Mouse (Mus musculus) midbrain, embryonic 14.5 days (tissue): ENCODE data around the gene Asprv1. TPM values are rescaled to one million over a fixed set of nuclear protein-coding genes. Genes with fewer than 3 reads are reported as not detected.

Experiments
- ATAC-seq: fragments of 200-750 bp; cut with Nextera tagmentation; 2 replicates; pipeline ENCODE4 v1.8.0; 2017; ENCODE audit warnings: moderate number of reproducible peaks, moderate library complexity; ENCODE audit not compliant: low FRiP score, low TSS enrichment
- DNase-seq: peaks from one replicate; pipeline ENCODE4 v3.0.0-alpha.2; 2015
- H3K27ac ChIP-seq: fragments of 300-500 bp; sonication (generic); replicated peaks from 2 replicates; pipeline ENCODE4 v1.5.1; 2014; ENCODE audit warnings: mild to moderate bottlenecking, low read depth, low read length, moderate library complexity
- H3K27me3 ChIP-seq: fragments of 300-500 bp; sonication (generic); 2 replicates; pipeline ENCODE4 v1.6.1; 2014; ENCODE audit warnings: low read length, control low read depth, mixed read lengths; ENCODE audit not compliant: control insufficient read depth, insufficient read depth
- H3K36me3 ChIP-seq: fragments of 300-500 bp; sonication (generic); 2 replicates; pipeline ENCODE4 v1.6.1; 2014; ENCODE audit warnings: low read length, control low read depth; ENCODE audit not compliant: control insufficient read depth, insufficient read depth
- H3K4me1 ChIP-seq: fragments of 300-500 bp; sonication (generic); 2 replicates; pipeline ENCODE4 v1.6.1; 2014; ENCODE audit warnings: mild to moderate bottlenecking, antibody characterized with exemption, low read length, control low read depth; ENCODE audit not compliant: control insufficient read depth, insufficient read depth
- H3K4me2 ChIP-seq: fragments of 300-500 bp; sonication (generic); 2 replicates; pipeline ENCODE4 v1.6.1; 2014; ENCODE audit warnings: mild to moderate bottlenecking, low read length, moderate library complexity
- H3K4me3 ChIP-seq: fragments of 300-500 bp; sonication (generic); replicated peaks from 2 replicates; pipeline ENCODE4 v1.5.1; 2014; ENCODE audit warnings: low read depth, low read length
- H3K9ac ChIP-seq: fragments of 300-500 bp; sonication (generic); replicated peaks from 2 replicates; pipeline ENCODE4 v1.6.1; 2014; ENCODE audit warnings: mild to moderate bottlenecking, low read length, moderate library complexity
- H3K9me3 ChIP-seq: fragments of 300-500 bp; sonication (generic); 2 replicates; pipeline ENCODE4 v1.6.1; 2016; ENCODE audit warnings: low read length, control low read depth, mixed read lengths; ENCODE audit not compliant: control insufficient read depth
- WGBS: fragments of 180-500 bp; shearing (Covaris S2); extraction: QIAGEN DNeasy Blood & Tissue Kit; methylation state at CpG from one replicate; pipeline ENCODE4 v1.1.7; 2014; 5-methylcytosine and 5-hydroxymethylcytosine counted together
- polyA plus RNA-seq: library from polyadenylated mRNA; unstranded; fragments of >200 nt; fragmentation: Nextera tagmentation; extraction: Ambion mirVana; gene quantifications from 2 replicates; pipeline ENCODE4 v1.2.1, GENCODE M21; 2014

Asprv1 gene
- 0.76 and 0.92 TPM in 2 replicates for polyA plus RNA-seq

DNA sequence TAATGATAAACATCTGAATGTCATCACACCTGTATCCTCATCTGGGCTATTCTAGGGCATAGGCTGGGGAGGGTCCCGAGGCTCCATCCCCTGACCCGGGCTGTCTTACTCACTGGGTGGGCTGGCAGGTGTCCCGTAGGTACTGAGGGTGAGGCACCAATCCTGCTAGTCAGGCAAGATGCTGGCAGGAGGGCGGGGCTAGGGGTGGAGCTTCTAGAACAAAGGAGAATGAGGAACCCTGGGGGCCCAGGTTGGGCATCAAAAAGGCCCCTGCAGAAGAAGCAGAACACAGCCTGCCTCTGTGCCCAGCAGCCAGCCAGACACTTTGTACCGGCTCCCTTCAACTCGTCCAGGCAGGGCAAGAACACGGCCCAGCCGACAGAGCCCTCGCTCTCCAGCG lies at the start of gene Asprv1:
Gene Asprv1, plus strand, starts transcription at position 219 of the 400 bp plus-strand sequence.
- WGBS, result 49% methylated on average over 10 of the region's 10 CpGs
- Histone ChIP-seq H3K36me3 (no peaks in the 10 kb centered on the region), H3K9ac (no peak within 1 kb of the TSS), H3K9me3 (no peaks in the 10 kb centered on the region), H3K4me2 (no peak within 1 kb of the TSS), H3K4me3 (no peak within 1 kb of the TSS), H3K27ac (no peak within 1 kb of the TSS), H3K4me1 (no peaks in the 10 kb centered on the region), H3K27me3 (no peaks in the 10 kb centered on the region)
- DNase-seq (no peak), ATAC-seq (no peak)

DNA sequence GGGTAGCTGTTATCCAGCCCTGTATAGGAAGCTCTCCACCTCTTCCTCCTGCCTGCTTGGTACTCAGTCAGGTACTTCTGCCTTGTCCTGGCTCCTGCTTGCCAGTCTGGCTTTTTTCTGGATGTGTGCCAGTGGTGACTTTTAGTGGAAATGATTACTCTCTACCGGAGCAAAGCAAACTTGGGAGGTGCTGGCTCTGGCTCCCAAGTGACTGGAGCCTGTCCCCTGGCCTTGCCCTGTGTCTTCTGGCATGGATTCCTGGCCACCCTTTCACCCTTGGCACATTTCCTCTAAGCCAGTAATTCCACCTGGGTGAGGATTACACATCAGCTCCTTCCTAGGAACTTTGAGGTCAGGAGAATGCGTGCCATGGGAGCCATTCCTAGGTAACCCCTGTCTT lies 49.6 kb upstream of the Asprv1 start:
- H3K36me3 ChIP-seq, result no peaks in the 10 kb centered on the region
- WGBS, result 86% methylated on average over 2 of the region's 2 CpGs
- H3K27me3 ChIP-seq, result no peaks in the 10 kb centered on the region
- no peak for ATAC-seq
- H3K4me3 ChIP-seq, result no peak overlapping the region
- no peaks in the 10 kb centered on the region for H3K9me3 ChIP-seq
- H3K4me1 ChIP-seq, result no peaks in the 10 kb centered on the region
- H3K9ac ChIP-seq, result no peak overlapping the region
- H3K27ac ChIP-seq, result no peak overlapping the region
- DNase-seq, result no peak
- no peak overlapping the region for H3K4me2 ChIP-seq

DNA sequence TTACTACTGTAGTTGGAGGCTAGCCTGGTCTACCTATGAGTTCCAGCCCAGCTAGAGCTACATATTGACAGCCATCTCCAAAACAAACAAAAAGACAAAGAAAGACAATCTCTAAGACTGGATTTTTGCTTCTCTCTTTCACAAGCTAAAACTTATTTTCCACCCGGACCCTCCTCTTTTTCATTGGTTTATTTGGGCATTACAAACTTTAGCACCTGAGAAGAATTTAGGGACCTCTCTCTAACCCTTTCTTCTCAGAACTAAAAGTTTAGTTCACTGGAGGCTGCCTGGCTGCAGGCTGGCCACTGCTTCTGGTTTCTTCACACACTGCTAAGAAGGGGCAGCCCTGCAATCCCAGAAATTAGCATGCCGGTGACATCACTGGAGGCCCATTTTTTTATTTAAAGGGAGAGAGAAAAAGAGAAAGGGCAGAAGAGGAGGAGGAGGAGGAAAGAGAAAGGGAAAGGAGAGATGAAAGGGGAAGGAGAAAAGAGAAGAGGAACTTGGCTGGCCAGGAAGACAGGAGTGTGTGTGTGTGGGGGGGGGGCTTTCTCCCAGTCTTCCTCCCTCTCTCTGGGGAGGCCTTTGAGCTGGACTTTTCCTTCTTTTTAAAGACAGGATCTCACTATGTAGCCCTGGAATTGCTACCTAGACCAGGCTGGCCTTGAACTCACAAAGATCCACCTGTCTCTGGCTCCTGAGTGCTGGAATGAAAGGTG lies 48.7 kb upstream of the Asprv1 start:
- H3K9me3 ChIP-seq, result no peaks in the 10 kb centered on the region
- H3K4me1 ChIP-seq, result peaks cover 6% of the 10 kb centered on the region
- 59% methylated on average over 2 of the region's 2 CpGs for WGBS
- DNase-seq, result peak; percentile 29
- no peak overlapping the region for H3K4me2 ChIP-seq
- no peak overlapping the region for H3K27ac ChIP-seq
- H3K36me3 ChIP-seq, result no peaks in the 10 kb centered on the region
- H3K4me3 ChIP-seq, result no peak overlapping the region
- ATAC-seq, result no peak
- H3K9ac ChIP-seq, result no peak overlapping the region
- no peaks in the 10 kb centered on the region for H3K27me3 ChIP-seq

DNA sequence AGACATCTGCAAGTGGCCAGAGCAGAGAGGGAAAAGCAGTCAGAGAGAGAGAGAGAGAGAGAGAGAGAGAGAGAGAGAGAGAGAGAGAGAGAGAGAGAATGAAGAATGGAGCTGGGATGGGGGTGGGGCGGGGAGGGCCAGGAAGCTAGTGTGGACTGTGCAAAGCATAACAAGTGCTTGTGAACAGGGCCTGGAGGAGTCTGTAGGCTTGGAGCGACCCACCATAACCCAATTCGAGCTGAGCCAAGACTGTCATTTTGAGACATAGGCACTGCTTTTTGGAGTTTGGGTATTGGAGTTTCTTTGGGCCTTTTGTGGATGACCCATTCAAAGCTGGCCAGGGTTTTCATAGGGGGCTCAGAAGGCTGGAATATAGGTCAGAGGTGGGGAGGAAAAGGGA lies 48.0 kb upstream of the Asprv1 start:
- Histone ChIP-seq H3K4me1 (peaks cover 13% of the 10 kb centered on the region), H3K4me3 (no peak overlapping the region), H3K9ac (no peak overlapping the region), H3K27ac (no peak overlapping the region), H3K9me3 (no peaks in the 10 kb centered on the region), H3K4me2 (no peak overlapping the region), H3K27me3 (no peaks in the 10 kb centered on the region), H3K36me3 (no peaks in the 10 kb centered on the region)
- DNase-seq, result no peak
- ATAC-seq, result no peak
- 94% methylated on average over 3 of the region's 3 CpGs for WGBS

DNA sequence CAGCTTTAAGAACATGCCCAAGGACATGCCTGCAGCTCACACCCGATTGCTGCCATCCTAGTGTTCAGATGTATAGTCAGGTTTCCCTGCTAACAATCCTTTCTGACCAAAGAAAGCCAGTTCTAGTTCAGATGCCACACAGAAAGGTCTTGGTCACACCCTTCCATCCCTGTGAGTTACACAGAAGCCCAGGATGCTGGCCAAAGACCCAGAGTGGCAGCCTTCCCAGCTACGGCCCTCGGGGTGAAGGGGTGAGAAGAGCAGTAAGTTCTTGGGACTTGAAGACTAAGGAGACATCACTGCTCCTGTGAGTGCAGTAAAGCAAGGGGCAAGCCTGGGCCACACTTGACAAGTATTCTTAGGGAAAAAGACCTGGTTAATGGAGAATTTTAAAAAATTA lies 44.8 kb upstream of the Asprv1 start:
- no peak overlapping the region for H3K9ac ChIP-seq
- no peak overlapping the region for H3K4me2 ChIP-seq
- H3K9me3 ChIP-seq, result no peaks in the 10 kb centered on the region
- no peak overlapping the region for H3K4me3 ChIP-seq
- H3K27me3 ChIP-seq, result no peaks in the 10 kb centered on the region
- DNase-seq (no peak), ATAC-seq (no peak)
- no peaks in the 10 kb centered on the region for H3K36me3 ChIP-seq
- peaks cover 21% of the 10 kb centered on the region for H3K4me1 ChIP-seq
- H3K27ac ChIP-seq, result no peak overlapping the region
- WGBS, result 93% methylated on average over 3 of the region's 3 CpGs

DNA sequence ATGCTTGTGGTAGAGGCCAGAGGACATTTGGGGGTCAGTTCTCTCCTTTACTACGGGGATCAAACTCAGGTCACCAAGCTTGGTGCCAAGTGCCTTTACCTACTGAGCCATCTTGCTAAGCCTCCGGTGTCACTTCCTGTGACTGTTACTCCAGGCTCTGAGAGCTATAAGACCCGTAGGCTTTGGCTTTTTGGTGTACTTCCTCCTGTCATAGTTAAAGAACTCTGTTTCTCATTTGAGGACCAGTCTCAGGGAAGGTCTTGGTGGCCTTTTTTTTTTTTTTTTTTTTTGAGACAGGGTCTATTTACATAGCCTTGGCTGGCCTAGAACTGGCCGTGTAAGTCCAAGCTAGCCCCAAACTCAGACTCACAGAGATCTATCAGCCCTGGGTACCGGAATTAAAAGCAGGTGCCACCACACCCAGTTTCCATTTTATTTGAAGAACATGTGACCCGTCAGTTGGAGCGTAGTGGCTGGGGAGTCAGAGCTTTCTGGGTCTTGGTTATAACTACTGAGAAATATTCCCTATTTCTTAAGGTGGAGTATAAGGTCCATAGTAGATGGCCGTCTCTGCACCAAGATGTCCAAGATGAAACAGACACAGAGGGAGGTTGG lies 44.3 kb upstream of the Asprv1 start:
- Histone ChIP-seq H3K4me3 (no peak overlapping the region), H3K36me3 (no peaks in the 10 kb centered on the region), H3K4me2 (no peak overlapping the region; the same call in 1 of the 2 replicates), H3K27me3 (no peaks in the 10 kb centered on the region), H3K9me3 (no peaks in the 10 kb centered on the region), H3K9ac (no peak overlapping the region; the same call in 1 of the 2 replicates), H3K4me1 (peaks cover 21% of the 10 kb centered on the region), H3K27ac (peak overlapping the region; percentile 97)
- no peak for DNase-seq
- WGBS, result 90% methylated on average over 8 of the region's 8 CpGs
- ATAC-seq, result no peak

DNA sequence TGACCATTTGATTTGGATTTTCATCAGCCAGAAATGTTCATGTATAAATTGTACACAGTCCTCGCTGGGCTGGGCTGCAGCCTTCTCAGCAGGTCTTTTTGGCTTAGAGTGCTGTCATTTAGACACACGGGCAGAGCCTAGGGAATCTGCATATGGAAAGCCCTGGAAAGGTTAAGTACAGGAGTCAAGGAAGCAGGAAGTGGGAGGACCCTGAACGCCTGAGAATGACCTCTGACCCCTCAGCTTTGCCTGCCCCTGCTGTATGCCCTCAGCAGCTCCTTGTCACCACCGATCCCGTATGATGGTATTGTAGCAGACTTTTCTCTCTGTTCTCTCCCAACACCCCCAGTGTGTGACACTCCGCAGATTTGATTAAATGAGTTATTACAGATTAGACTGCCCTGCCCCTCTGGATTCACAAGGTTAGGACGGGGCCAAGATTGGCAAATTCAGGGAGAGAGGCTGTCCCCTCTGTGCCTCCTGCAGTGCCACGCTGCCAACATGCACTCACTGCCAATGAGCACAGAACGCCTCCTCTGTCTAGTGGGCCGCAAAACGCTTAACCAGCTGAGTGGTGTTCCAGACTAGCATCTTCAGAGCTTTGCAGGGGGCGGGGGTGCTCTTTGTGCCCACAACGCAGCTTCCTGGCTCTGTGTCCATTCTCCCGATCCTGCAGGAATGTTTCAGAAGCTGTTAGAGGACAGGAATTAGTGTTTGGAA lies 43.5 kb upstream of the Asprv1 start:
- WGBS, result 23% methylated on average over 14 of the region's 14 CpGs
- DNase-seq, result peak; percentile 72
- H3K4me2 ChIP-seq, result peak overlapping the region; percentile 65

DNA sequence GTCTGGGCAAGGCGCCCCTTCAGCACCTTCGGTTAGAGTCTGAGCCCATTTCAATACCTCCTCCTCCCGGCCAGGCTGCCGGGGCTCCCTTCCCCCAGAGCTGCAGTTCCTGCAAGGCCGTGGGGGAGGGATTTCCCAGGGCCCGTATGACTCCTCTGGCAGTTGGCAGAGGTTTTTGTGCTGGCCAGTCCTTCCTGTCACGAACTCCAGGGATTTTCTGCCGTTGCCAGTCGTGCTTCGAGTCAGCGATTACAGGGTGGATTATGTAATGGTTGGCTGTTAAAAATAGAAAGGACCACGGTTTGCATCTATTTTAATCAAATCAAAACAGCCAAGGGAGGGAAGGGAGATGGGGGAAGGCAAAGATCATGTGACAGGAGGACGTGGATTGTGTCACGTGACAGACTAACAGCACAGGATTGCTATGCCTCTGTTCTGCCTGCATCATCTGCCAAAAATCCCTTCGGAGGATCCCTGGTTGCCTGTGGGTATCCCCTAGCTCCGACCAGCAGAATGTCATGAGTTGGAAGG lies 42.8 kb upstream of the Asprv1 start:
- Histone ChIP-seq H3K9me3 (no peaks in the 10 kb centered on the region), H3K27ac (peak overlapping the region; percentile 97), H3K27me3 (no peaks in the 10 kb centered on the region), H3K4me3 (peak overlapping the region; percentile 33), H3K4me2 (peak overlapping the region; percentile 65), H3K9ac (peak overlapping the region; percentile 62), H3K4me1 (peaks cover 21% of the 10 kb centered on the region), H3K36me3 (no peaks in the 10 kb centered on the region)
- ATAC-seq (peak; percentile 90), DNase-seq (peak; percentile 89)
- WGBS, result 2% methylated on average over 16 of the region's 16 CpGs

More for the DNA sequence above, 43.5 kb upstream of the Asprv1 start:
- no peaks in the 10 kb centered on the region for H3K36me3 ChIP-seq
- H3K27me3 ChIP-seq, result no peaks in the 10 kb centered on the region
- H3K4me1 ChIP-seq, result peaks cover 21% of the 10 kb centered on the region
- ATAC-seq, result peak; percentile 53; the same call in 1 of the 2 replicates
- H3K9me3 ChIP-seq, result no peaks in the 10 kb centered on the region
- peak overlapping the region; percentile 97 for H3K27ac ChIP-seq
- peak overlapping the region; percentile 33 for H3K4me3 ChIP-seq
- H3K9ac ChIP-seq, result peak overlapping the region; percentile 62
